Mouse (Mus musculus) frontal cortex, postnatal 25 days (tissue): ENCODE measurements around the gene Aspm.
"Not testable (repeated sequence)": the region's sequence is repeated elsewhere in the genome, so short reads cannot be mapped to it uniquely, and the experiment has no call there.

Source experiments
- DNase-seq, 2 experiments: peaks; one replicate each; pipeline ENCODE4 v3.0.0; 2022; ENCODE audit warnings: low spot score in 2 of 2

The Aspm gene

GRCm38 (mm10) chr1:139454340-139455225, at the start of gene Aspm:
Gene Aspm (plus strand): TSS chr1:139454772.
- DNase-seq, result peak; percentile 68 to 78

GRCm38 (mm10) chr1:139405766-139406165, 48.8 kb upstream of the Aspm start:
- no peak for DNase-seq

GRCm38 (mm10) chr1:139407701-139408100, 46.9 kb upstream of the Aspm start:
- DNase-seq, result no peak

- not testable (repeated sequence) for DNase-seq
These were observed 42.2 kb upstream of the Aspm start for GRCm38 (mm10) chr1:139412365-139412764.

- no peak for DNase-seq
These were observed 41.1 kb upstream of the Aspm start for GRCm38 (mm10) chr1:139413465-139413864.

GRCm38 (mm10) chr1:139421521-139421874, 33.1 kb upstream of the Aspm start:
- DNase-seq, result no peak

GRCm38 (mm10) chr1:139421875-139422791, 32.4 kb upstream of the Aspm start, which contains the start of gene Zbtb41:
Gene Zbtb41 (plus strand): TSS chr1:139422288.
- DNase-seq, result peak; percentile 75 to 85

- no peak for DNase-seq
These were observed 31.6 kb upstream of the Aspm start for GRCm38 (mm10) chr1:139422941-139423340.

GRCm38 (mm10) chr1:139423931-139424330, 30.6 kb upstream of the Aspm start:
- DNase-seq, result no peak

- no peak for DNase-seq
These were observed 29.6 kb upstream of the Aspm start for GRCm38 (mm10) chr1:139425006-139425405.

- no peak for DNase-seq
These were observed 16.2 kb upstream of the Aspm start for GRCm38 (mm10) chr1:139438373-139438772.

- not testable (repeated sequence) for DNase-seq
These were observed 11.5 kb upstream of the Aspm start for GRCm38 (mm10) chr1:139443103-139443502.

GRCm38 (mm10) chr1:139455226-139455869, 776 bp downstream of the Aspm start:
- DNase-seq, result no peak

- DNase-seq, result no peak
These were observed 6.2 kb downstream of the Aspm start for GRCm38 (mm10) chr1:139460807-139461206.

GRCm38 (mm10) chr1:139465936-139466335, 11.4 kb downstream of the Aspm start:
- no peak for DNase-seq

- DNase-seq, result no peak
These were observed 24.3 kb downstream of the Aspm start for GRCm38 (mm10) chr1:139478898-139479297.

- DNase-seq, result no peak
These were observed 25.7 kb downstream of the Aspm start for GRCm38 (mm10) chr1:139480246-139480645.

GRCm38 (mm10) chr1:139481146-139481545, 26.6 kb downstream of the Aspm start:
- DNase-seq, result no peak

GRCm38 (mm10) chr1:139494630-139495029, 40.1 kb downstream of the Aspm start:
- DNase-seq, result no peak

GRCm38 (mm10) chr1:139495408-139495807, 40.8 kb downstream of the Aspm start:
- no peak for DNase-seq

- DNase-seq, result no peak
These were observed 41.6 kb downstream of the Aspm start for GRCm38 (mm10) chr1:139496212-139496611.

GRCm38 (mm10) chr1:139499751-139500150, 45.2 kb downstream of the Aspm start:
- no peak for DNase-seq
